Comparison of ENCODE assay signal across 14 mouse cellular contexts in genomic region chr13:20150130-20150835, GRCm38 (mm10). TPM values are rescaled to one million over a fixed set of nuclear protein-coding genes. Genes with fewer than 3 reads are reported as not detected.
DNase-seq lines count a peak whose midpoint lies in the region; ATAC-seq lines count a peak whose summit lies in the region.
"Had no signal": no experiment of that assay in that cellular context is flagged by ENCODE, and none has a peak within 500 bp of the region (broad histone marks: within the 10 kb centered on the region; RNA-seq: fewer than 3 reads in every experiment).

No protein-coding gene starts in this region.

- intact Hi-C loops in heart, postnatal 10 days (cut with DNase I), result no loop called here

- no peak overlapping the region for H3K27ac ChIP-seq in heart, embryonic 12.5 days (ENCODE audit: poor library complexity, severe bottlenecking)
- H3K27ac ChIP-seq in midbrain, embryonic 15.5 days, result no peak overlapping the region
- H3K27ac ChIP-seq in midbrain, embryonic 14.5 days (replicated peaks; ENCODE audit: low read depth, low read length), result no peak overlapping the region
- no peak overlapping the region for H3K27ac ChIP-seq in intestine, embryonic 16.5 days (ENCODE audit: low read length)
- H3K27ac ChIP-seq: embryonic facial prominence, embryonic 12.5 days had no signal

- no peak overlapping the region for H3K4me2 ChIP-seq in heart, embryonic 12.5 days
- H3K4me2 ChIP-seq in midbrain, embryonic 15.5 days, result no peak overlapping the region
- H3K4me2 ChIP-seq in midbrain, embryonic 14.5 days (ENCODE audit: low read length), result no peak overlapping the region
- no peak overlapping the region for H3K4me2 ChIP-seq in intestine, embryonic 16.5 days (ENCODE audit: low read depth, low read length)
- H3K4me2 ChIP-seq: embryonic facial prominence, embryonic 12.5 days; limb, embryonic 15.5 days had no signal

- H3K9me3 ChIP-seq in heart, embryonic 12.5 days (replicated peaks), result no peaks in the 10 kb centered on the region
- H3K9me3 ChIP-seq in midbrain, embryonic 15.5 days, result no peaks in the 10 kb centered on the region
- no peaks in the 10 kb centered on the region for H3K9me3 ChIP-seq in midbrain, embryonic 14.5 days (ENCODE audit: control insufficient read depth, low read length)
- no peaks in the 10 kb centered on the region for H3K9me3 ChIP-seq in intestine, embryonic 16.5 days (ENCODE audit: control insufficient read depth, low read length)
- H3K9me3 ChIP-seq: embryonic facial prominence, embryonic 12.5 days; limb, embryonic 15.5 days had no signal

- H3K4me1 ChIP-seq in heart, embryonic 12.5 days (replicated peaks), result peaks cover 14% of the 10 kb centered on the region; the same call in 1 of the 2 replicates
- no peaks in the 10 kb centered on the region for H3K4me1 ChIP-seq in midbrain, embryonic 15.5 days
- H3K4me1 ChIP-seq in midbrain, embryonic 14.5 days (ENCODE audit: control insufficient read depth, insufficient read depth, low read length), result no peaks in the 10 kb centered on the region
- H3K4me1 ChIP-seq in intestine, embryonic 16.5 days (ENCODE audit: control insufficient read depth, insufficient read depth, low read length), result peaks cover 9% of the 10 kb centered on the region

- H3K9ac ChIP-seq in heart, embryonic 12.5 days, result no peak overlapping the region
- no peak overlapping the region for H3K9ac ChIP-seq in midbrain, embryonic 15.5 days
- no peak overlapping the region for H3K9ac ChIP-seq in midbrain, embryonic 14.5 days (replicated peaks; ENCODE audit: low read length)
- H3K9ac ChIP-seq in intestine, embryonic 16.5 days (ENCODE audit: low read depth, low read length), result no peak overlapping the region
- H3K9ac ChIP-seq: embryonic facial prominence, embryonic 12.5 days; limb, embryonic 15.5 days had no signal

- H3K27me3 ChIP-seq in heart, embryonic 12.5 days (replicated peaks), result no peaks in the 10 kb centered on the region
- no peaks in the 10 kb centered on the region for H3K27me3 ChIP-seq in midbrain, embryonic 15.5 days (replicated peaks)
- H3K27me3 ChIP-seq in midbrain, embryonic 14.5 days (ENCODE audit: control insufficient read depth, insufficient read depth, low read length), result no peaks in the 10 kb centered on the region
- no peaks in the 10 kb centered on the region for H3K27me3 ChIP-seq in intestine, embryonic 16.5 days (replicated peaks; ENCODE audit: control insufficient read depth, insufficient read depth, low read length)
- H3K27me3 ChIP-seq: embryonic facial prominence, embryonic 12.5 days; limb, embryonic 15.5 days had no signal

- peak; percentile 80 for ATAC-seq in heart, embryonic 12.5 days (ENCODE audit: insufficient number of reproducible peaks, low FRiP score)
- ATAC-seq in midbrain, embryonic 15.5 days (replicated peaks), result peak; percentile 40; the same call in 1 of the 2 replicates
- no peak for ATAC-seq in midbrain, embryonic 14.5 days (ENCODE audit: low FRiP score, low TSS enrichment)
- peak; percentile 64 for ATAC-seq in intestine, embryonic 16.5 days

- no peak overlapping the region for H3K4me3 ChIP-seq in heart, embryonic 12.5 days
- H3K4me3 ChIP-seq in midbrain, embryonic 15.5 days, result no peak overlapping the region
- no peak overlapping the region for H3K4me3 ChIP-seq in midbrain, embryonic 14.5 days (replicated peaks; ENCODE audit: low read depth, low read length)
- H3K4me3 ChIP-seq in intestine, embryonic 16.5 days (ENCODE audit: low read length), result no peak overlapping the region
- H3K4me3 ChIP-seq: embryonic facial prominence, embryonic 12.5 days; limb, embryonic 15.5 days had no signal

- no peak for DNase-seq in heart, postnatal 10 days
- no peak for DNase-seq in midbrain, embryonic 14.5 days
- peak; percentile 40 to 67 for DNase-seq in spleen, postnatal 14 days (ENCODE audit: low spot score in 2 of 2)
- no peak for DNase-seq in right cerebral cortex, adult 18-20 months
- DNase-seq in layer of hippocampus, postnatal 25 days (ENCODE audit: extremely low spot score in 1 of 2, low spot score in 1 of 2), result no peak
- DNase-seq: layer of hippocampus, postnatal 36 days; right cerebral cortex, postnatal 4 days; thymus, postnatal 36 days had no signal

- no peaks in the 10 kb centered on the region for H3K36me3 ChIP-seq in heart, embryonic 12.5 days
- H3K36me3 ChIP-seq in midbrain, embryonic 15.5 days (replicated peaks), result no peaks in the 10 kb centered on the region
- no peaks in the 10 kb centered on the region for H3K36me3 ChIP-seq in midbrain, embryonic 14.5 days (ENCODE audit: control insufficient read depth, insufficient read depth, low read length)
- no peaks in the 10 kb centered on the region for H3K36me3 ChIP-seq in intestine, embryonic 16.5 days (ENCODE audit: control insufficient read depth, insufficient read depth, low read length)
- H3K36me3 ChIP-seq: embryonic facial prominence, embryonic 12.5 days; limb, embryonic 15.5 days had no signal

- 50% methylated on average over 11 of the region's 11 CpGs for WGBS in heart, embryonic 12.5 days
- WGBS in midbrain, embryonic 15.5 days, result 83% methylated on average over 11 of the region's 11 CpGs
- 84% methylated on average over 11 of the region's 11 CpGs for WGBS in midbrain, embryonic 14.5 days
- WGBS in intestine, embryonic 16.5 days, result 83% methylated on average over 11 of the region's 11 CpGs

RNA-seq across cellular contexts. Expression of gene Elmo1, which starts 59.9 kb away (rescaled TPM):
- 8.8 and 9.4 TPM in 2 replicates for polyA plus RNA-seq in heart, embryonic 12.5 days (2016; fragmentation: Nextera tagmentation; extraction: Ambion mirVana)
- 10 to 100 TPM; 20.2 to 20.4 TPM for total RNA-seq in heart, postnatal 10 days (2021)
- polyA plus RNA-seq in midbrain, embryonic 15.5 days (2015; fragmentation: Nextera tagmentation; extraction: Ambion mirVana), result 37.3 and 38.3 TPM in 2 replicates
- 31.3 and 38.3 TPM in 2 replicates for polyA plus RNA-seq in midbrain, embryonic 14.5 days (2014; fragmentation: Nextera tagmentation; extraction: Ambion mirVana)
- 14.4 and 17.5 TPM in 2 replicates for polyA plus RNA-seq in intestine, embryonic 16.5 days (2015; fragmentation: Nextera tagmentation; extraction: Ambion mirVana)
- total RNA-seq in layer of hippocampus, postnatal 25 days (2021), result 10 to 100 TPM; 28.1 to 30.9 TPM
- polyA plus RNA-seq: C2C12 had no signal

Comparison
In these comparisons a context has a peak if more than half of its experiments do, and no peak if none do; other contexts are left out.
1. DNase-seq: peak in spleen, postnatal 14 days (2 of 2); none in heart, postnatal 10 days (0 of 2), midbrain, embryonic 14.5 days (single experiment), right cerebral cortex, adult 18-20 months (single experiment) and layer of hippocampus, postnatal 25 days (0 of 2).